Mouse (Mus musculus) liver, embryonic 14.5 days (tissue): ENCODE measurements around the gene Nav2.

Experiments used
- CTCF ChIP-seq: IDR thresholded peaks from 2 replicates; pipeline ENCODE4 v1.5.1; 2016; ENCODE audit warnings: antibody characterized with exemption, low read depth, control low read depth
- EP300 ChIP-seq: IDR thresholded peaks from 2 replicates; pipeline ENCODE4 v1.6.1; 2016; ENCODE audit warnings: antibody characterized with exemption, low read depth

DNA sequence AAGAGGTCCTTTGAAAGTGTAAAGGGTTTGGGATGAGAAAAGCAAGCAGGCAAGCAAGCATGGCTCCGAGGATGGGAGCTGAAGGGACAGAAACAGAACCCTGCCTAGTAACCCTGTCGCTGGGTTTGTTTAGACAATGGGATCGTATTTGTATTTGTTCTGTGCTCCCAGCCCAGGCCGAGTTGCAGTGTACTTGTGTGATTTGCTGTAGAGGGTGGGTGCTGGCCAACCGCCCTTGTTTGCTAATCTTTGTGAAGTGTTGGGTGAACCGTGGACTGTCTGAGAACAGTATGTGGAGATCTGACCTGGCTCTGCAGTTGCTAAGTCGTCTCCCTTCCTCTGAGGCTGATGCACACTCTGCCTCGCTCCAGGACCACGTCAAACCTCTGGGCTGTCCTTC lies 253.6 kb downstream of the Nav2 start:
- TF ChIP-seq CTCF (no peak), EP300 (no peak)
